Mouse (Mus musculus) cerebellum, adult 2 months (tissue): ENCODE measurements at regions not wholly inside any gene's neighbourhood (a gene's known extent, or its start where the extent isn't known, plus 50 kb on each side); places are given as distances from the start of the nearest gene placed in this dataset.

ENCODE experiments used
- DNase-seq, 2 experiments: peaks; one replicate each; pipeline ENCODE4 v3.0.0; 2021
- H3K27ac ChIP-seq: fragments of 200-500 bp; 2 replicates; pipeline ENCODE4 v1.5.1; 2012; ENCODE audit warnings: low read length, control low read depth, inconsistent platforms; ENCODE audit not compliant: insufficient read depth
- H3K27me3 ChIP-seq: fragments of 200-500 bp; 2 replicates; pipeline ENCODE4 v1.6.1; 2012; ENCODE audit warnings: inconsistent platforms, mild to moderate bottlenecking, low read length, moderate library complexity; ENCODE audit not compliant: control insufficient read depth, insufficient read depth
- H3K4me1 ChIP-seq: fragments of 200-500 bp; 2 replicates; pipeline ENCODE4 v1.6.1; 2011; ENCODE audit warnings: low read length; ENCODE audit not compliant: control insufficient read depth, insufficient read depth
- H3K4me3 ChIP-seq: fragments of 200-500 bp; replicated peaks from 2 replicates; pipeline ENCODE3; 2011; ENCODE audit warnings: mild to moderate bottlenecking, low read depth, low read length, control low read depth; ENCODE audit not compliant: insufficient read depth
- CTCF ChIP-seq: fragments of 200-500 bp; IDR thresholded peaks from 2 replicates; pipeline ENCODE4 v1.5.1; 2011; ENCODE audit warnings: low read depth, mild to moderate bottlenecking, control low read depth, low read length, moderate library complexity, borderline replicate concordance; ENCODE audit not compliant: insufficient read depth
- POLR2A ChIP-seq: fragments of 200-500 bp; IDR thresholded peaks from 2 replicates; pipeline ENCODE4 v1.6.1; 2011; ENCODE audit warnings: low read length, control low read depth, borderline replicate concordance; ENCODE audit not compliant: insufficient read depth
- WGBS: fragments of 180-500 bp; shearing (Covaris S2); methylation state at CpG from one replicate; pipeline ENCODE4 v1.1.7; 2018; 5-methylcytosine and 5-hydroxymethylcytosine counted together

DNA sequence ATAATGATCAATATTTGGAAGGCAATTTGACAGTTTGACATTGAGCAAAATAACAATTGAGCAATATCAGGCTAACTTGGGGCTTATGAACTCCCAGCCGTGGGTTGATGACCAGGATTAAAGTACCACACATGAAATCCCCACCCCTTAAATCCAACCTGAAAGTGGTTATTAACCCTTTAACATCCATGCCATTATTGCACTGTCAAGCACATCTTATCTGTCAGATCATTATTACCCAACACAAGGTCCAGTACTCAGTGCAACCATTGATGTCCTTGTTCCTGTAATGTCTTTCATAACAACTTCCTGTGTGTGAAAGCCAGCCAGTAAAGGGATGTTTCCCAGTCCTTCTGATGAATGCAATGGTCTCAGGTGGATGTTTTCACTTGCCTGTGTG is 425.8 kb downstream of the Tns3 start:
- no peak for DNase-seq
- Histone ChIP-seq H3K4me3 (no peak overlapping the region), H3K27ac (no peak overlapping the region), H3K27me3 (no peaks in the 10 kb centered on the region), H3K4me1 (no peaks in the 10 kb centered on the region)
- WGBS, result 95% methylated on average over 1 of the region's 1 CpGs
- TF ChIP-seq CTCF (no peak), POLR2A (no peak)

DNA sequence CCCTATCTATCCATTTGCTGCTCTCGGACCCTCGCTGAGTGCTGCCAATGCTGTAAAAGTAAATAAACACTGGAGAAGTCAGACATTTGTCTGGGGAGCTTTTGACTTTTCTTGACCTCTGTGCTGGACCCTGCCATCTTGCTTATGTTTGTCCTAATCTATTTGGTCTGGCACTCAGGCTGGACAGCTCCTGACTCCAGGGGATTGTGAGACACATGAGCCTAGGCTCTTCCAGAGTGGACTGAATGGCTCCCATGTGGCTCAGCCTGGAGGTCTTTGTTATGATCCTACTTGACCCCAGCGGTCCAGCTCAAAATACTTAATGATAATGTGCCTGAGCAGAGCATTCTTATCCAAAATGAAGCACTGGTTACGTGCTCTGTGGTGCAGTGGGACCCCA is 426.8 kb downstream of the Tns3 start:
- no peak for TF ChIP-seq POLR2A
- no peak for TF ChIP-seq CTCF
- no peak overlapping the region for H3K27ac ChIP-seq
- WGBS, result 84% methylated on average over 4 of the region's 4 CpGs
- H3K4me3 ChIP-seq, result no peak overlapping the region
- H3K4me1 ChIP-seq, result no peaks in the 10 kb centered on the region
- H3K27me3 ChIP-seq, result no peaks in the 10 kb centered on the region
- no peak for DNase-seq

DNA sequence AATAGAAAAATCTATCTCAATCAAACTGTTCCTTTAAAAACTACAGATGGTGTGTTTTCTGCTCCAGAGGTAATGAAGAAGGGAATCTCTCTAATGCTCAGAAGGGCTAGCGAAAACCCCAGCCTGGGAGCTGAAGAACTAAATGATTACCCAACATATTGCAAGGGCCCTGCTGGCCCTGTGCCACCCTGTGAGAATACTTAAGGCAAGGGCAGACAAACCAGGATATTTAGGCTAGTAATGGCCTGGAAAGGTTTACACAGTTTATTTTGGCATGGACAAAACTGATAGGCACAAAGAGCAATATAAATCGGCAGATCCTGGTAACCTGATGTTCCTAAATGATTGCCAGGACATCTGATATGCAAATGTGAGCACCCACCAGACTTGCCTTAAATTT is 428.3 kb downstream of the Tns3 start:
- H3K4me1 ChIP-seq, result no peaks in the 10 kb centered on the region
- DNase-seq, result no peak
- no peaks in the 10 kb centered on the region for H3K27me3 ChIP-seq
- no peak overlapping the region for H3K4me3 ChIP-seq
- WGBS, result 52% methylated on average over 2 of the region's 2 CpGs
- H3K27ac ChIP-seq, result no peak overlapping the region
- no peak for TF ChIP-seq CTCF
- no peak for TF ChIP-seq POLR2A

DNA sequence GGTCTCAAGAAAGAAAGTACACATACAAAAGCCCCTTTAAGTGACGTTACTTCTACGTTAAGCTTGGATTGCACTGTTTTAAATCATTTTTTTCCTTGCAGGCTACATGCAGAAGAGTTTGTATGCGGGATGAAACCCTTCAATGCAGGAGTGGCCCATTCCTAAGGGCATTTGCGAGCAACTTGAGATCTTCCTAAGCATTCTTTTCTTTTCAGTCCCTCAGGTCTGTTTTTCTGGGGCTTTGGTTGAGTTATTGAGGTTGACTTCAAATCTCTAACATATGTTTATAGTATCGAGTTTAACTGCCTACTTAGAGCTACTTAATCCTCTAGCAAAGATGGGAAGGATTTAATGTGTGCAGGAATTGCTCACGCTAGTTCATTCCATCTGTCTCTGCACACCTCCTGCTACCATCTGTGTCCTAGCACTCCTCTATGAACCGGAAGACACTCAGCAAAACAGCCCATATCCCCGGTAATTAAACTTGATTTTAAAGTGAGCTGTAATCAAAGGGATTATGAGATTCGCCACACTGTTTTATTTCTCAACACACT is 431.6 kb downstream of the Tns3 start:
- TF ChIP-seq CTCF (no peak), POLR2A (no peak)
- Histone ChIP-seq H3K4me3 (no peak overlapping the region), H3K27me3 (no peaks in the 10 kb centered on the region), H3K4me1 (no peaks in the 10 kb centered on the region), H3K27ac (no peak overlapping the region)
- no peak for DNase-seq
- WGBS, result 56% methylated on average over 9 of the region's 9 CpGs

DNA sequence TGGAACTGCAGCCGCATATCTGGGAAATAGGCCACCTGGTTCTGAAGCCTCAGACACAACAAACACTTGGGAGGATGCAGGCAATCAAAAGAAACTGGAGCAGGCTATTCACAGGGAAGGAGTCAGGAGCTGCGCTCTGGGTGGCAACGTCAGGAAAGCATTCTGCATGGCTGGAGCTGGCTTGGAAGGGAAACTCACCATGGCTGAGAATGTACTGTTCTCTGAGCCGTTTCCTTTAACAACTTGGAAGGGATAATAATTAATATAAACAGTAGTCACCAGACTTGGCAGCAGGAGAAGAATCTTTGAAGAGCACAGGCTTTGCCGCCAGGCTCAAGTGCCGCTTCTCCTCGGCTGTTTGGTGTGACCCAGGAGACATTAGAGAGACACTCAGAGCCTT is 434.5 kb downstream of the Tns3 start:
- no peak for TF ChIP-seq CTCF
- TF ChIP-seq POLR2A, result no peak
- no peak overlapping the region for H3K4me3 ChIP-seq
- 23% methylated on average over 7 of the region's 7 CpGs for WGBS
- no peaks in the 10 kb centered on the region for H3K4me1 ChIP-seq
- no peaks in the 10 kb centered on the region for H3K27me3 ChIP-seq
- no peak overlapping the region for H3K27ac ChIP-seq
- peak in 1 of 2 experiments; percentile 16 for DNase-seq

DNA sequence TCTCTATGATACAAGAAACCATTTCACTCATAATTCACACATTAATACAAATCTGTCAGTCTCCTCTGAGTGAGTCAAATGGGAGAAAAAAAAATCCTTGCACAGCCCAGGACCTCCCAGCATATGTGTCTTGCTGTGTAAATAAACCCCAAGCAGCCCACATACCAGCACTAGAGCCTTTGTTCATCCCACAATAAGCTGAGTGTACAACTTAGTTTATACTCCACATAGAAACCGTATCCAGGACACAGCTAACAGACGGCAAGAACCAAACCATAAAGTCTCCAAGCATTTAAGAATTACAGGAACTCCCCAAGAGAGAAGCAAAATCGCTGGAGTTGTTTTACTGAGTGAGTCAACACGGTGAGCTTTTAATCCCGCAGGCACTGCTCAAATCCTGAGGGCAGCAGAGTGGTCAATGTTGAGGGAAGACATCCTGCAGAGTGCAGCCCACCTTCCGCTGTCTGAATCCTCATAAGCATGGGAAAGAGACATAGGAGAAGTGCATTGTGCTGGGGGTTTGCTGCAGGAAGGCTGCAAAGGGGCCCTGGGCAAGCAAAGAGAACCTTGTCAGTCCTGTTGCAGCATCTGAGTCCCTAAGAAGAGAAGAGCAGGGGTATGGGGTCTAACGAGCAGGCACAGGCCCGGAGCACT is 436.4 kb downstream of the Tns3 start:
- no peaks in the 10 kb centered on the region for H3K4me1 ChIP-seq
- DNase-seq, result no peak
- H3K27ac ChIP-seq, result no peak overlapping the region
- no peak for TF ChIP-seq CTCF
- no peak for TF ChIP-seq POLR2A
- H3K4me3 ChIP-seq, result no peak overlapping the region
- WGBS, result 64% methylated on average over 8 of the region's 8 CpGs
- H3K27me3 ChIP-seq, result no peaks in the 10 kb centered on the region

DNA sequence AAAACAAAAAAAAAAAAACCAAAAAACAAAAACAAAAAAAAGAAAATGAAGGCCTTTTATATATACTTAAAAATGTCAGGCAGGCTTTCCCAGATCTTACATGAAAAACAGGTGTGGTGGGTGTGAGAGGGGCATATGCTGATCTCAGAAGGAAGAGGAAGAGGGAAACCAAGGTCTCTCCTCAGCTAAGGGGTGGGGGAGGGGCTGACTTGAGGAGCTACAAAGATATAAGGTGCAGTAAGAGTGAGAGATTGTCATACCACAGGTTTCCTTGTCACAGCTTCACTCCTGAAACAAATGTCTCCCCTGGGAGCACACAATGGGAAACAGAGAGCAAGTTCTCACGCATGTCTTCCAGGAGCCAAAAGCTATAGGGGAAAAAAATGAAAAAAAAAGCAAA is 440.0 kb downstream of the Tns3 start:
- H3K4me3 ChIP-seq, result no peak overlapping the region
- 97% methylated on average over 1 of the region's 1 CpGs for WGBS
- no peaks in the 10 kb centered on the region for H3K27me3 ChIP-seq
- no peak for DNase-seq
- H3K4me1 ChIP-seq, result no peaks in the 10 kb centered on the region
- TF ChIP-seq CTCF, result no peak
- TF ChIP-seq POLR2A, result no peak
- H3K27ac ChIP-seq, result no peak overlapping the region

DNA sequence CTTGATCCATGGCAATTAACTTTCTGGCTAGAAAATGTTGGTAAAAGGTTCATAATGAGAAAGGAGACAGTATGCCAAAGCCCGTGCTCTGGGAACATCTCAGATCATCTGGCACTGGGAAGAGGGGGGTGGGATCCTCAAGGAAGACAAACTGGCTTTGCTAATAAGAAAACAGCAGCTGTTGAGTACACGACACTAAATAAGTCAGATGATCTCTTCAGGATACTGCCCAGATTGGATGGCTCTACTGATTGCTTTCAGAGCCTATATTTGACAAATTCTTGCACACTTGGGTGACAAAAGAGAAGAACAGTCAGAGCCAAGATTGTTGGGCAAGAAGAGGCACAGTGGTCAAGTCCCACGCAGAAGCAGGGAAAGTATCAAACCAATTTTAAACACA is 443.7 kb downstream of the Tns3 start:
- no peak for TF ChIP-seq POLR2A
- TF ChIP-seq CTCF, result no peak
- DNase-seq, result no peak
- 40% methylated on average over 3 of the region's 3 CpGs for WGBS
- Histone ChIP-seq H3K4me3 (no peak overlapping the region), H3K27me3 (no peaks in the 10 kb centered on the region), H3K4me1 (no peaks in the 10 kb centered on the region), H3K27ac (no peak overlapping the region)

DNA sequence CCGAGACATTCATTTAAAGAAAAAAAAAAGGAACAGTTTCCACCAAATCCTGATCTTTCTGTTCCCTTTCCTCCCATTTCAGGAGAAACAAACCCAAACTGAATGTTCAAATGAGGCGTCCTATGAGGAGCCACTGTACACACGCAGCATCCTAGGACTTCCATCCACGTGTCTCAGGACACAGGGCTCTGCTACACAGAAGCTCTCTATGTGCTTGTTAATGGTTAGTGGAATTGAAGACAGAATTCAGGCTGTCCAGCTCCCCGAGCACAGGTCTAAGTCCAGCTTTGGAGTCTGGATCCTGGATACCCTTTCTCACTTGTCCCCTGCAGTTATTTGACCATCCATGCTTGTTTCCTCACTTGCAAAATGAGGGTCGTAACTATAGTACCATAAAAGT is 444.4 kb downstream of the Tns3 start:
- no peaks in the 10 kb centered on the region for H3K4me1 ChIP-seq
- H3K27me3 ChIP-seq, result no peaks in the 10 kb centered on the region
- no peak for TF ChIP-seq POLR2A
- TF ChIP-seq CTCF, result no peak
- H3K4me3 ChIP-seq, result no peak overlapping the region
- no peak overlapping the region for H3K27ac ChIP-seq
- 68% methylated on average over 6 of the region's 6 CpGs for WGBS
- no peak for DNase-seq
